Mouse (Mus musculus): ENCODE measurements around the gene Mrtfa. TPM values are rescaled to one million over a fixed set of nuclear protein-coding genes. Genes with fewer than 3 reads are reported as not detected.

Mrtfa gene
- polyA plus RNA-seq, 1 experiment, result 53.7 TPM

DNA sequence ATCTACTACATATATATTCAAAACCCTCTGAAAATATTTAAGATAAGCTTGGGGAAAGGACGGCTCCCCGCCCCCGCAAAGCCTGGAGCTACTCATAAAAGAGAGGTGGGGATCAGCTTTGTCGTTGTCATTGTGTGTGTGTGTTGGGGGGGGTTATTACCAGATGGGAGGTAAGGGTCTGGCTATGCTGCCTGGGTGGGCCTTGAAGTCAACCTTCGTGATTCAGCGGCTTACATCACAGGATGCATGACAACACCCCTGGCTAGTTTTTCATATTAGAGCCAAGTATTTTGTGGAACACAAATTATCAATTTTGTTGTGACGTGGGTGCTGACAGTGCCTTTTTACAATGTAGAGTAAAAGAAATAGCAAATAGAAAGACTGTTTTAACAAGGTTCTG lies 69.6 kb downstream of the Mrtfa start:
- 83% methylated on average over 7 of the region's 7 CpGs for WGBS
- no peak for TF ChIP-seq CTCF (IDR thresholded peaks at IDR 0.05; ENCODE audit: control insufficient read depth, insufficient read depth, low read length)
- TF ChIP-seq POLR2A (IDR thresholded peaks at IDR 0.05; ENCODE audit: borderline replicate concordance, control insufficient read depth, low read depth, low read length), result no peak
- H3K27ac ChIP-seq (ENCODE audit: control insufficient read depth, insufficient read depth, low read depth, low read length, poor library complexity), result no peak overlapping the region
- H3K4me3 ChIP-seq (replicated peaks; ENCODE audit: control insufficient read depth, low read depth, low read length), result no peak overlapping the region
- peaks cover 1% of the 10 kb centered on the region; the same call in 1 of the 2 replicates for H3K4me1 ChIP-seq (ENCODE audit: control insufficient read depth, insufficient read depth, low read length)

- peaks cover 1% of the 10 kb centered on the region; the same call in 1 of the 2 replicates for H3K4me1 ChIP-seq (ENCODE audit: control insufficient read depth, insufficient read depth, low read length)
- no peak overlapping the region for H3K4me3 ChIP-seq (replicated peaks; ENCODE audit: control insufficient read depth, low read depth, low read length)
- no peak overlapping the region for H3K27ac ChIP-seq (ENCODE audit: control insufficient read depth, insufficient read depth, low read depth, low read length, poor library complexity)
- 77% methylated on average over 6 of the region's 6 CpGs for WGBS
- TF ChIP-seq POLR2A (IDR thresholded peaks at IDR 0.05; ENCODE audit: borderline replicate concordance, control insufficient read depth, low read depth, low read length) (no peak), CTCF (IDR thresholded peaks at IDR 0.05; ENCODE audit: control insufficient read depth, insufficient read depth, low read length) (no peak)
Observed at GRCm38 (mm10) chr15:81120140-81120539, 70.4 kb downstream of the Mrtfa start.

DNA sequence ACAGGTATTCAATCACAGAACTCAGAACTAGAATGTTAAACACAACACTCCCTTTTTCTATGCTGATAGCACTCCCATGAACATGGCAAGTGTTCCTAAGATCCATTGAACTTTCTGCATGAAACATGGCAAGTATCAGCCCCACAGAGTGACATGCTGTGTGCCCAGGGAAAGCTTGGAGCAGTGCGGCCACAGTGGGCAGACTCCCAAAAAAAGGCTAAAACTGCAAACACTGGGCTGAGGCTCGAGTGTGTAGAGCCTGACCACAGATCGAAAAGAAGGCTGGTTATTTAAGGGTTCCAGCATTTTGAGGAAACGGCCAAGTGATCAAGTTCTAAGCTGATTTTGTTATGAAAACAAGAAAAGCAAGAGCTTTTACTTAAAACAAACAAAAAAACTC lies 72.3 kb downstream of the Mrtfa start:
- TF ChIP-seq POLR2A (IDR thresholded peaks at IDR 0.05; ENCODE audit: borderline replicate concordance, control insufficient read depth, low read depth, low read length) (no peak), CTCF (IDR thresholded peaks at IDR 0.05; ENCODE audit: control insufficient read depth, insufficient read depth, low read length) (no peak)
- 67% methylated on average over 4 of the region's 4 CpGs for WGBS
- Histone ChIP-seq H3K4me1 (ENCODE audit: control insufficient read depth, insufficient read depth, low read length) (peaks cover 1% of the 10 kb centered on the region; the same call in 1 of the 2 replicates), H3K27ac (ENCODE audit: control insufficient read depth, insufficient read depth, low read depth, low read length, poor library complexity) (no peak overlapping the region), H3K4me3 (replicated peaks; ENCODE audit: control insufficient read depth, low read depth, low read length) (no peak overlapping the region)

- H3K27ac ChIP-seq (ENCODE audit: control insufficient read depth, insufficient read depth, low read depth, low read length, poor library complexity), result peak overlapping the region; percentile 63
- no peak for TF ChIP-seq POLR2A (IDR thresholded peaks at IDR 0.05; ENCODE audit: borderline replicate concordance, control insufficient read depth, low read depth, low read length)
- TF ChIP-seq CTCF (IDR thresholded peaks at IDR 0.05; ENCODE audit: control insufficient read depth, insufficient read depth, low read length), result no peak
- 18% methylated on average over 6 of the region's 6 CpGs for WGBS
- H3K4me1 ChIP-seq (ENCODE audit: control insufficient read depth, insufficient read depth, low read length), result peaks cover 3% of the 10 kb centered on the region; the same call in 1 of the 2 replicates
- H3K4me3 ChIP-seq (replicated peaks; ENCODE audit: control insufficient read depth, low read depth, low read length), result no peak overlapping the region
Observed at GRCm38 (mm10) chr15:81112589-81112988, 78.0 kb downstream of the Mrtfa start.

GRCm38 (mm10) chr15:81110315-81110714 lies 80.2 kb downstream of the Mrtfa start:
- H3K4me3 ChIP-seq (replicated peaks; ENCODE audit: control insufficient read depth, low read depth, low read length), result no peak overlapping the region
- no peak overlapping the region for H3K27ac ChIP-seq (ENCODE audit: control insufficient read depth, insufficient read depth, low read depth, low read length, poor library complexity)
- H3K4me1 ChIP-seq (ENCODE audit: control insufficient read depth, insufficient read depth, low read length), result peaks cover 3% of the 10 kb centered on the region
- no peak for TF ChIP-seq POLR2A (IDR thresholded peaks at IDR 0.05; ENCODE audit: borderline replicate concordance, control insufficient read depth, low read depth, low read length)
- TF ChIP-seq CTCF (IDR thresholded peaks at IDR 0.05; ENCODE audit: control insufficient read depth, insufficient read depth, low read length), result no peak
- WGBS, result 87% methylated on average over 3 of the region's 3 CpGs

- WGBS, result 34% methylated on average over 10 of the region's 10 CpGs
- H3K27ac ChIP-seq (ENCODE audit: control insufficient read depth, insufficient read depth, low read depth, low read length, poor library complexity), result no peak overlapping the region
- peaks cover 2% of the 10 kb centered on the region for H3K4me1 ChIP-seq (ENCODE audit: control insufficient read depth, insufficient read depth, low read length)
- no peak overlapping the region for H3K4me3 ChIP-seq (replicated peaks; ENCODE audit: control insufficient read depth, low read depth, low read length)
- TF ChIP-seq CTCF (IDR thresholded peaks at IDR 0.05; ENCODE audit: control insufficient read depth, insufficient read depth, low read length), result no peak
- TF ChIP-seq POLR2A (IDR thresholded peaks at IDR 0.05; ENCODE audit: borderline replicate concordance, control insufficient read depth, low read depth, low read length), result no peak
Observed at GRCm38 (mm10) chr15:81105962-81106361, 84.6 kb downstream of the Mrtfa start.

DNA sequence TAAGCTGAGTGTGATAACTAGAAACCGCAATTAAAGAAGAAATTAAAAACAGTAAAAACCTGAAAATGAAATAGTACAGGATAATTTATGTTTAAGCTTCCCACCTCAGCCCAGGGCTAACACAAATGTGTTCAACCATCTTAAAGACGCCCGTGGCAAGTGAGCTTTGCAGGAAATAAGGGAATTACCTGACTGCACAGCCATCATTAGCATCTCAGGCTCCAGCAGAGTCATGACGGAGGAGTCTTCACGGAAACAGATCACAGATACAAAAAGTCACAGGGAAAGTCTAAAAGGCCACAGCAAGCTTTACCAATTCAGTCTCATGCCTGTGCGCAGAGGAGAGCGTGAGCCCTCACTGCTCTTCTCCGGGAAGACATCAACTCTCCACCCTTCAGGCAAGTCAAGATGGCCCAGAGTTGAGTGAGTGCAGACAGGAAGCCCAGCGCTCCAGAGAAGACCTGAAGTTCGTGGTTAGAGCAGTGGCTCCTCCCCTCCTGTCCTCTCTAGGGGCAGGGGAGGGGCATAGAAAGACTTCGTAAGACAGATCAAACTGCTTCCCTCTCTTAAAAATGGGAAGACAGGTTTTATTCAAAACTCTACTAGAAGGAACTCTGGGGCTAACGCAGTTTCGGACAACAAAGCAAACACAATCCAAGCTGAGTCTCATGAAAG lies 85.8 kb downstream of the Mrtfa start:
- H3K4me1 ChIP-seq (ENCODE audit: control insufficient read depth, insufficient read depth, low read length), result peaks cover 2% of the 10 kb centered on the region
- H3K4me3 ChIP-seq (replicated peaks; ENCODE audit: control insufficient read depth, low read depth, low read length), result peak overlapping the region; percentile 74
- WGBS, result 16% methylated on average over 13 of the region's 13 CpGs
- no peak for TF ChIP-seq CTCF (IDR thresholded peaks at IDR 0.05; ENCODE audit: control insufficient read depth, insufficient read depth, low read length)
- TF ChIP-seq POLR2A (IDR thresholded peaks at IDR 0.05; ENCODE audit: borderline replicate concordance, control insufficient read depth, low read depth, low read length), result no peak
- peak overlapping the region; percentile 15; the same call in 1 of the 2 replicates for H3K27ac ChIP-seq (ENCODE audit: control insufficient read depth, insufficient read depth, low read depth, low read length, poor library complexity)

DNA sequence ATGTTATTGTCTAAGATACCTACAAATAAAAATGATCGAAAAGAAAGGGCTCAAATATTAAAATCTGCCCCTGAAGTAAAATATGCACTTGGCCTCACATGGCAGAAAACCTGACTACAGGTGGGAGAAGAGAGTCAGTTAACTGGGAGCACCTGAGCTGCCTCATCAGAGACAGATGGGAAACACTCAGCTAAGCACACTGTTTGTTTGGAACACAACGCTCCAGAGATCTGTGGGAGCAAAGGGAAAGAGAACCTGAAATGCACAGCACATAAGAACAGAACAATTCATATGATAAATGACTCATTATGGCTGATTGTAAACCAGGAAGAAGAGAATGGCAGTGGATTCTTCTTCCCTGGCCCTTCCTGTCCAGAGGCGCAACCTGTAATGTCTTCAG lies 87.1 kb downstream of the Mrtfa start:
- 89% methylated on average over 3 of the region's 3 CpGs for WGBS
- TF ChIP-seq CTCF (IDR thresholded peaks at IDR 0.05; ENCODE audit: control insufficient read depth, insufficient read depth, low read length) (no peak), POLR2A (IDR thresholded peaks at IDR 0.05; ENCODE audit: borderline replicate concordance, control insufficient read depth, low read depth, low read length) (no peak)
- Histone ChIP-seq H3K4me3 (replicated peaks; ENCODE audit: control insufficient read depth, low read depth, low read length) (no peak overlapping the region), H3K27ac (ENCODE audit: control insufficient read depth, insufficient read depth, low read depth, low read length, poor library complexity) (no peak overlapping the region), H3K4me1 (ENCODE audit: control insufficient read depth, insufficient read depth, low read length) (peaks cover 2% of the 10 kb centered on the region)
